Mouse (Mus musculus) C2C12 (cell line): Measurements from ENCODE around the gene Lcmt2.

ENCODE experiments used
- CEBPB ChIP-seq: IDR thresholded peaks from one replicate; pipeline ENCODE4 v1.6.1; 2011; ENCODE audit warnings: low read depth, mild to moderate bottlenecking, control low read depth, moderate library complexity
- CTCF ChIP-seq: IDR thresholded peaks from one replicate; pipeline ENCODE4 v1.5.1; 2011; ENCODE audit not compliant: control insufficient read depth, insufficient read depth, insufficient read length
- FOSL1 ChIP-seq: IDR thresholded peaks from one replicate; pipeline ENCODE4 v1.8.0; 2011; ENCODE audit warnings: mild to moderate bottlenecking, low read length; ENCODE audit not compliant: poor library complexity, insufficient read depth, severe bottlenecking
- MAX ChIP-seq: IDR thresholded peaks from one replicate; pipeline ENCODE4 v1.6.1; 2011; ENCODE audit warnings: mild to moderate bottlenecking, control low read depth

- no peak for TF ChIP-seq CTCF
- no peak for TF ChIP-seq FOSL1
- no peak for TF ChIP-seq CEBPB
- TF ChIP-seq MAX = no peak
Observed at GRCm38 (mm10) chr2:121169173-121169572, 28.7 kb upstream of the Lcmt2 start.
